Mouse (Mus musculus) activated CD4-positive, CD25-positive, alpha-beta regulatory T cell, adult 4 months (primary cell): ENCODE data around the gene Fyn. TPM values are rescaled to one million over a fixed set of nuclear protein-coding genes. Genes with fewer than 3 reads are reported as not detected.

Source experiments
- ATAC-seq: one replicate; pipeline ENCODE4 v1.8.0; 2017
- polyA plus RNA-seq, 2 experiments: library from polyadenylated mRNA; unstranded; fragments of 100-300 nt; shearing (Covaris generic); gene quantifications; one replicate each; pipeline ENCODE4 v1.2.1; 2017

The Fyn gene
- polyA plus RNA-seq, 2 experiments from 2014 or later, result 78.3 to 103 TPM

DNA sequence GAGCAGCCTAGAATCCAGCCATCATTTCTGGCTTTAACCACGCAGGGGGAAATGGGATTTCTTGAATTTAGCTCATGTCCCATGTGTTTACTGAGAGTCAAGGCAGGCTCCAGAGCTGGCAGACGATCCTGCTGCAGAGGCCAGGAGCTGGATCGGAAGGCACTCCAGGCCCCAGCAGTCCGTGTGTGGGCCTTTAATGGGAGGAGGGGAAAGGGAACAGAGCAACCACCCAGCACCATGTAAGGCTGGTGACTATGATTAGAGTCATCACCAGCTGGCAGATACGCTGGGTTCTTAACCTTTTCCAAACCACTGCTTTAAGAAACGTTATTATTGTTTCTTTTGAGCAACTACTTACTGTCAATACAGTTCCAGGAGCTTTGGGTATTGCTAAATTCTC, 246.0 kb downstream of the Fyn start:
- ATAC-seq, result no peak

Other genes starting within 250 kb of the Fyn start
- 1 to 10 TPM in 1 of 2 experiments, not detected in 1; 2.1 TPM for gene Fam229b, start 234.9 kb upstream of the Fyn start, polyA plus RNA-seq
- gene Tube1, start 234.9 kb upstream of the Fyn start, polyA plus RNA-seq, result 1 to 10 TPM; 4.3 to 5.7 TPM
- gene Ccn6, start 205.1 kb upstream of the Fyn start, polyA plus RNA-seq, result not detected
- 10 to 100 TPM; 33.8 to 34.0 TPM for gene Traf3ip2, start 244.1 kb downstream of the Fyn start, polyA plus RNA-seq